Mouse (Mus musculus) spleen, postnatal 4 days (tissue): Measurements from ENCODE around the gene Usp53.

Experiments
- DNase-seq, 2 experiments: peaks; one replicate each; pipeline ENCODE4 v3.0.0; 2022; ENCODE audit warnings: low spot score in 2 of 2

Usp53 gene

GRCm38 (mm10) chr3:122887505-122888301 lies 96.6 kb downstream of the Usp53 start:
- no peak for DNase-seq
